Mouse (Mus musculus) midbrain, embryonic 16.5 days (tissue): ENCODE results near the gene Apol9b. TPM values are rescaled to one million over a fixed set of nuclear protein-coding genes. Genes with fewer than 3 reads are reported as not detected.

Experiments used
- ATAC-seq: fragments of 200-750 bp; cut with Nextera tagmentation; 2 replicates; pipeline ENCODE4 v1.8.0; 2017; ENCODE audit warnings: moderate TSS enrichment
- H3K27ac ChIP-seq: fragments of 300-500 bp; sonication (generic); 2 replicates; pipeline ENCODE4 v1.5.1; 2014; ENCODE audit warnings: mild to moderate bottlenecking, low read length, mixed read lengths
- H3K27me3 ChIP-seq: fragments of 300-500 bp; sonication (generic); 2 replicates; pipeline ENCODE4 v1.6.1; 2014; ENCODE audit warnings: low read depth, low read length, mixed read lengths; ENCODE audit not compliant: control insufficient read depth, insufficient read depth
- H3K36me3 ChIP-seq: fragments of 300-500 bp; sonication (generic); 2 replicates; pipeline ENCODE4 v1.6.1; 2014; ENCODE audit warnings: mild to moderate bottlenecking, low read length, moderate library complexity, mixed read lengths; ENCODE audit not compliant: control insufficient read depth, insufficient read depth
- H3K4me1 ChIP-seq: fragments of 300-500 bp; sonication (generic); 2 replicates; pipeline ENCODE4 v1.6.1; 2014; ENCODE audit warnings: mild to moderate bottlenecking, low read length, mixed read lengths; ENCODE audit not compliant: control insufficient read depth, insufficient read depth
- H3K4me2 ChIP-seq: fragments of 300-500 bp; sonication (generic); 2 replicates; pipeline ENCODE4 v1.6.1; 2014; ENCODE audit warnings: mild to moderate bottlenecking, low read length, mixed read lengths
- H3K4me3 ChIP-seq: fragments of 300-500 bp; sonication (generic); 2 replicates; pipeline ENCODE4 v1.5.1; 2014; ENCODE audit warnings: low read depth, mild to moderate bottlenecking, low read length, moderate library complexity, mixed read lengths
- H3K9ac ChIP-seq: fragments of 300-500 bp; sonication (generic); 2 replicates; pipeline ENCODE4 v1.6.1; 2014; ENCODE audit warnings: low read depth, low read length, mixed read lengths
- H3K9me3 ChIP-seq: fragments of 300-500 bp; sonication (generic); replicated peaks from 2 replicates; pipeline ENCODE4 v1.6.1; 2014; ENCODE audit warnings: mild to moderate bottlenecking, low read length, mixed read lengths; ENCODE audit not compliant: control insufficient read depth, poor library complexity, severe bottlenecking
- WGBS: fragments of 180-500 bp; shearing (Covaris S2); extraction: QIAGEN DNeasy Blood & Tissue Kit; methylation state at CpG from one replicate; pipeline ENCODE4 v1.1.7; 2014; 5-methylcytosine and 5-hydroxymethylcytosine counted together
- polyA plus RNA-seq: library from polyadenylated mRNA; unstranded; fragments of >200 nt; fragmentation: Nextera tagmentation; extraction: Ambion mirVana; gene quantifications from 2 replicates; pipeline ENCODE4 v1.2.1, GENCODE M21; 2015

Gene Apol9b
- polyA plus RNA-seq, 1 experiment from 2014 or later: not detected

- H3K36me3 ChIP-seq: peaks cover 50% of the 10 kb centered on the region
- no peak overlapping the region for H3K27ac ChIP-seq
- no peaks in the 10 kb centered on the region for H3K9me3 ChIP-seq
- no peak overlapping the region for H3K4me3 ChIP-seq
- WGBS: 92% methylated on average over 16 of the region's 16 CpGs
- H3K9ac ChIP-seq: no peak overlapping the region
- H3K4me1 ChIP-seq: no peaks in the 10 kb centered on the region
- no peak for ATAC-seq
- no peaks in the 10 kb centered on the region for H3K27me3 ChIP-seq
- H3K4me2 ChIP-seq: no peak overlapping the region
Observed at GRCm38 (mm10) chr15:77765484-77766093, 36.8 kb downstream of the Apol9b start.

GRCm38 (mm10) chr15:77766981-77767380 lies 38.1 kb downstream of the Apol9b start:
- H3K4me2 ChIP-seq: no peak overlapping the region
- peaks cover 61% of the 10 kb centered on the region for H3K36me3 ChIP-seq
- H3K9me3 ChIP-seq: no peaks in the 10 kb centered on the region
- no peak overlapping the region for H3K9ac ChIP-seq
- H3K4me1 ChIP-seq: no peaks in the 10 kb centered on the region
- H3K4me3 ChIP-seq: no peak overlapping the region
- 96% methylated on average over 11 of the region's 11 CpGs for WGBS
- H3K27ac ChIP-seq: no peak overlapping the region
- no peak for ATAC-seq
- no peaks in the 10 kb centered on the region for H3K27me3 ChIP-seq

- WGBS: 95% methylated on average over 5 of the region's 5 CpGs
- no peak for ATAC-seq
- peaks cover 62% of the 10 kb centered on the region for H3K36me3 ChIP-seq
- no peak overlapping the region for H3K4me3 ChIP-seq
- no peaks in the 10 kb centered on the region for H3K4me1 ChIP-seq
- H3K27ac ChIP-seq: no peak overlapping the region
- H3K27me3 ChIP-seq: no peaks in the 10 kb centered on the region
- no peaks in the 10 kb centered on the region for H3K9me3 ChIP-seq
- H3K9ac ChIP-seq: no peak overlapping the region
- no peak overlapping the region for H3K4me2 ChIP-seq
Observed at GRCm38 (mm10) chr15:77770341-77770740, 41.5 kb downstream of the Apol9b start.

GRCm38 (mm10) chr15:77770942-77771341 lies 42.1 kb downstream of the Apol9b start:
- Histone ChIP-seq H3K4me2 (no peak overlapping the region), H3K27ac (no peak overlapping the region), H3K9me3 (no peaks in the 10 kb centered on the region), H3K9ac (no peak overlapping the region), H3K36me3 (peaks cover 62% of the 10 kb centered on the region), H3K27me3 (no peaks in the 10 kb centered on the region), H3K4me1 (no peaks in the 10 kb centered on the region), H3K4me3 (no peak overlapping the region)
- 95% methylated on average over 9 of the region's 9 CpGs for WGBS
- no peak for ATAC-seq

- ATAC-seq: no peak
- H3K4me1 ChIP-seq: no peaks in the 10 kb centered on the region
- WGBS: 92% methylated on average over 19 of the region's 19 CpGs
- H3K4me3 ChIP-seq: no peak overlapping the region
- H3K27me3 ChIP-seq: no peaks in the 10 kb centered on the region
- H3K9me3 ChIP-seq: no peaks in the 10 kb centered on the region
- peaks cover 52% of the 10 kb centered on the region for H3K36me3 ChIP-seq
- no peak overlapping the region for H3K27ac ChIP-seq
- no peak overlapping the region for H3K4me2 ChIP-seq
- H3K9ac ChIP-seq: no peak overlapping the region
Observed at GRCm38 (mm10) chr15:77773099-77773915, 44.5 kb downstream of the Apol9b start.

GRCm38 (mm10) chr15:77774303-77774702 lies 45.5 kb downstream of the Apol9b start:
- Histone ChIP-seq H3K4me2 (no peak overlapping the region), H3K9ac (no peak overlapping the region), H3K27ac (no peak overlapping the region), H3K9me3 (no peaks in the 10 kb centered on the region), H3K4me1 (no peaks in the 10 kb centered on the region), H3K36me3 (peaks cover 42% of the 10 kb centered on the region), H3K27me3 (no peaks in the 10 kb centered on the region), H3K4me3 (no peak overlapping the region)
- no peak for ATAC-seq
- 96% methylated on average over 10 of the region's 10 CpGs for WGBS

- H3K4me2 ChIP-seq: no peak overlapping the region
- ATAC-seq: no peak
- no peak overlapping the region for H3K4me3 ChIP-seq
- no peaks in the 10 kb centered on the region for H3K4me1 ChIP-seq
- H3K27ac ChIP-seq: no peak overlapping the region
- H3K27me3 ChIP-seq: no peaks in the 10 kb centered on the region
- H3K9ac ChIP-seq: no peak overlapping the region
- H3K9me3 ChIP-seq: no peaks in the 10 kb centered on the region
- H3K36me3 ChIP-seq: peaks cover 42% of the 10 kb centered on the region
- WGBS: 67% methylated on average over 20 of the region's 20 CpGs
Observed at GRCm38 (mm10) chr15:77775186-77775963, 46.5 kb downstream of the Apol9b start.

GRCm38 (mm10) chr15:77782449-77783014 lies 53.7 kb downstream of the Apol9b start:
- no peak overlapping the region for H3K4me2 ChIP-seq
- ATAC-seq: no peak
- no peaks in the 10 kb centered on the region for H3K27me3 ChIP-seq
- no peaks in the 10 kb centered on the region for H3K9me3 ChIP-seq
- no peaks in the 10 kb centered on the region for H3K4me1 ChIP-seq
- no peak overlapping the region for H3K9ac ChIP-seq
- no peak overlapping the region for H3K27ac ChIP-seq
- WGBS: 81% methylated on average over 11 of the region's 11 CpGs
- H3K36me3 ChIP-seq: peaks cover 44% of the 10 kb centered on the region
- H3K4me3 ChIP-seq: no peak overlapping the region
